30 mouse cellular contexts compared by ENCODE assay signal in genomic region chr17:35539540-35539939, GRCm38 (mm10). TPM values are rescaled to one million over a fixed set of nuclear protein-coding genes. Genes with fewer than 3 reads are reported as not detected.
DNase-seq lines count a peak whose midpoint lies in the region; ATAC-seq and TF ChIP-seq lines count a peak whose summit lies in the region.
"Had no signal": no experiment of that assay in that cellular context is flagged by ENCODE, and none has a peak within 500 bp of the region (broad histone marks: within the 10 kb centered on the region; RNA-seq: fewer than 3 reads in every experiment).

No protein-coding gene starts in this region.

- peaks cover 54% of the 10 kb centered on the region for H3K4me1 ChIP-seq in E14TG2a.4 (replicated peaks; ENCODE audit: low read depth, low read length)
- peaks cover 5% of the 10 kb centered on the region for H3K4me1 ChIP-seq in ES-Bruce4 (ENCODE audit: control insufficient read depth, insufficient read depth, low read length)
- H3K4me1 ChIP-seq in ES-E14 (ENCODE audit: control insufficient read depth in 2 of 2, insufficient read depth in 2 of 2, low read length in 2 of 2, poor library complexity in 1 of 2) = peaks cover 6 to 13% of the 10 kb centered on the region in 2 experiments; a peak in 3 of 4 replicates
- no peaks in the 10 kb centered on the region for H3K4me1 ChIP-seq in intestine, embryonic 15.5 days (replicated peaks)

- no peak overlapping the region; the same call in 1 of the 2 replicates for H3K27ac ChIP-seq in ES-Bruce4 (ENCODE audit: insufficient read depth, low read length)
- no peak overlapping the region for H3K27ac ChIP-seq in ES-E14 (ENCODE audit: insufficient read depth, low read depth, low read length, poor library complexity, severe bottlenecking)
- no peak overlapping the region for H3K27ac ChIP-seq in intestine, embryonic 15.5 days
- H3K27ac ChIP-seq: embryonic facial prominence, embryonic 13.5 days; embryonic facial prominence, embryonic 15.5 days; forebrain, embryonic 10.5 days; forebrain, embryonic 12.5 days had no signal

- TF ChIP-seq CTCF in E14TG2a.4 (conservative IDR thresholded peaks at IDR 0.05; ENCODE audit: low read length) = no peak
- TF ChIP-seq CTCF in ES-Bruce4 (IDR thresholded peaks at IDR 0.05; ENCODE audit: low read depth, low read length) = no peak

- in situ Hi-C loops in ES-E14 (cut with MboI; ENCODE audit: low sequenced_read_pairs in 2 of 2, unreplicated experiment in 2 of 2) = no loop called here

- WGBS in intestine, embryonic 15.5 days = 56% methylated on average over 10 of the region's 10 CpGs

- H3K27me3 ChIP-seq in E14TG2a.4 (ENCODE audit: insufficient read depth, low read length) = no peaks in the 10 kb centered on the region
- H3K27me3 ChIP-seq in ES-Bruce4 (ENCODE audit: control insufficient read depth, insufficient read depth, low read length, poor library complexity, severe bottlenecking) = no peaks in the 10 kb centered on the region
- H3K27me3 ChIP-seq in intestine, embryonic 15.5 days (replicated peaks) = no peaks in the 10 kb centered on the region
- H3K27me3 ChIP-seq: embryonic facial prominence, embryonic 13.5 days; embryonic facial prominence, embryonic 15.5 days had no signal

- H3K4me2 ChIP-seq in intestine, embryonic 15.5 days (replicated peaks) = no peak overlapping the region
- H3K4me2 ChIP-seq: embryonic facial prominence, embryonic 13.5 days; embryonic facial prominence, embryonic 15.5 days; forebrain, embryonic 12.5 days had no signal

- H3K4me3 ChIP-seq in E14TG2a.4 (replicated peaks; ENCODE audit: low read length) (0 out of 2 replicates have a peak overlapping the region, but pooled peaks have one; percentile 26), ES-Bruce4 (ENCODE audit: low read depth, low read length) (no peak overlapping the region), ES-E14 (ENCODE audit: insufficient read depth in 1 of 2, low read depth in 1 of 2, low read length in 2 of 2, poor library complexity in 1 of 2, severe bottlenecking in 1 of 2) (no peak overlapping the region)
- H3K4me3 ChIP-seq in intestine, embryonic 15.5 days (replicated peaks) = no peak overlapping the region
- H3K4me3 ChIP-seq: embryonic facial prominence, embryonic 13.5 days; embryonic facial prominence, embryonic 15.5 days; erythroblast, embryonic 14.5 days; forebrain, embryonic 10.5 days; forebrain, embryonic 12.5 days had no signal

- peak; percentile 55; the same call in 1 of the 2 replicates for TF ChIP-seq EP300 in ES-Bruce4 (IDR thresholded peaks at IDR 0.05; ENCODE audit: insufficient read depth, low read depth, low read length)

- H3K9me3 ChIP-seq in E14TG2a.4 (ENCODE audit: low read length) (no peaks in the 10 kb centered on the region), ES-Bruce4 (replicated peaks; ENCODE audit: control insufficient read depth, insufficient read depth, low read length, poor library complexity, severe bottlenecking) (no peaks in the 10 kb centered on the region), ES-E14 (ENCODE audit: control insufficient read depth, insufficient read depth, low read depth, low read length) (no peaks in the 10 kb centered on the region)
- no peaks in the 10 kb centered on the region for H3K9me3 ChIP-seq in intestine, embryonic 15.5 days
- H3K9me3 ChIP-seq: embryonic facial prominence, embryonic 13.5 days; embryonic facial prominence, embryonic 15.5 days; forebrain, embryonic 10.5 days; forebrain, embryonic 12.5 days had no signal

- H3K9ac ChIP-seq in ES-Bruce4 (ENCODE audit: low read depth, poor library complexity, severe bottlenecking) (peak overlapping the region; percentile 34; the same call in 1 of the 2 replicates), ES-E14 (ENCODE audit: insufficient read depth, low read depth, low read length, poor library complexity, severe bottlenecking) (0 out of 2 replicates have a peak overlapping the region, but pooled peaks have one; percentile 10)
- H3K9ac ChIP-seq in intestine, embryonic 15.5 days = no peak overlapping the region
- H3K9ac ChIP-seq: embryonic facial prominence, embryonic 13.5 days; embryonic facial prominence, embryonic 15.5 days; forebrain, embryonic 12.5 days had no signal

- DNase-seq in ES-E14 (ENCODE audit: low read depth, low spot score) = no peak
- peak; percentile 81 for DNase-seq in ZHBTc4 (ENCODE audit: low read depth, low spot score)
- no peak for DNase-seq in layer of hippocampus, postnatal 10 days (ENCODE audit: low spot score in 2 of 2)
- no peak for DNase-seq in right cerebral cortex, postnatal 14 days
- DNase-seq: adrenal gland, adult 2 months; adrenal gland, postnatal 10 days; adrenal gland, postnatal 25 days; cerebellum, adult 11 months; cerebellum, adult 18-20 months; cerebellum, adult 8-10 months; cerebellum, adult 9-11 months; cerebellum, postnatal 14 days; cerebellum, postnatal 36 days; embryo, embryonic 11 days had no signal

- H3K36me3 ChIP-seq in E14TG2a.4 (ENCODE audit: insufficient read depth, low read length) (no peaks in the 10 kb centered on the region), ES-Bruce4 (ENCODE audit: control insufficient read depth, insufficient read depth, low read length, poor library complexity, severe bottlenecking) (no peaks in the 10 kb centered on the region), ES-E14 (ENCODE audit: control insufficient read depth, insufficient read depth, low read length, poor library complexity, severe bottlenecking) (no peaks in the 10 kb centered on the region)
- no peaks in the 10 kb centered on the region for H3K36me3 ChIP-seq in intestine, embryonic 15.5 days
- H3K36me3 ChIP-seq: embryonic facial prominence, embryonic 13.5 days; embryonic facial prominence, embryonic 15.5 days; forebrain, embryonic 10.5 days; forebrain, embryonic 12.5 days had no signal

- TF ChIP-seq POLR2A in ES-Bruce4 (IDR thresholded peaks at IDR 0.05; ENCODE audit: insufficient read depth, low read length) = no peak

- ATAC-seq in intestine, embryonic 15.5 days = no peak
- ATAC-seq: forebrain, embryonic 14.5 days; forebrain, embryonic 16.5 days had no signal

TF ChIP-seq in ES-E14, 5 proteins besides CTCF, POLR2A, EP300 and RAD21:
- no peak for TF ChIP-seq ZNF384 (IDR thresholded peaks at IDR 0.05; ENCODE audit: low read depth, low read length)
- TF ChIP-seq ZC3H11A (IDR thresholded peaks at IDR 0.05; ENCODE audit: borderline replicate concordance, low read depth, low read length) = no peak
- no peak for TF ChIP-seq MAFK (IDR thresholded peaks at IDR 0.05; ENCODE audit: insufficient read depth, low read depth, low read length)
TF ChIP-seq in ES-E14: peak in this region for 0.

RNA-seq across cellular contexts. Expression of gene Psors1c2, which starts 6.5 kb away (rescaled TPM):
- polyA plus RNA-seq in ES-Bruce4 (2011; ENCODE audit: insufficient read depth, insufficient read length, low read depth, missing spikeins) = 4.6 and 7.0 TPM in 2 replicates
- 4.3 and 8.9 TPM in 2 replicates for total RNA-seq in ES-E14 (2012; rRNA removed)
- not detected for total RNA-seq in layer of hippocampus, postnatal 10 days (2021)
- polyA plus RNA-seq in intestine, embryonic 15.5 days (2015; fragmentation: Nextera tagmentation; extraction: Ambion mirVana) = 0.40 and 0.80 TPM in 2 replicates
- total RNA-seq: adrenal gland, adult 2 months; adrenal gland, postnatal 10 days; adrenal gland, postnatal 25 days; common myeloid progenitor, adult 5-6 weeks had no signal
- polyA plus RNA-seq: adrenal gland, adult 2 months had no signal

RNA-seq across cellular contexts. Expression of gene Cdsn, which starts 12.4 kb away (rescaled TPM):
- 0.33 TPM in 1 of 2 replicates, not detected in the other for polyA plus RNA-seq in ES-Bruce4 (2011; ENCODE audit: insufficient read depth, insufficient read length, low read depth, missing spikeins)
- 1.1 and 1.2 TPM in 2 replicates for total RNA-seq in ES-E14 (2012; rRNA removed)
- total RNA-seq in layer of hippocampus, postnatal 10 days (2021) = under 1 TPM; 0.51 to 0.78 TPM
- 0.05 TPM in 1 of 2 replicates, not detected in the other for polyA plus RNA-seq in intestine, embryonic 15.5 days (2015; fragmentation: Nextera tagmentation; extraction: Ambion mirVana)
- total RNA-seq: common myeloid progenitor, adult 5-6 weeks had no signal
- polyA plus RNA-seq: embryonic facial prominence, embryonic 11.5 days; embryonic facial prominence, embryonic 13.5 days; erythroblast, embryonic 14.5 days; forebrain, embryonic 10.5 days; forebrain, embryonic 12.5 days; forebrain, embryonic 16.5 days had no signal

RNA-seq across cellular contexts. Expression of gene Cchcr1, which starts 22.6 kb away (rescaled TPM):
- polyA plus RNA-seq in ES-Bruce4 (2011; ENCODE audit: insufficient read depth, insufficient read length, low read depth, missing spikeins) = 13.4 and 15.3 TPM in 2 replicates
- 28.5 and 31.8 TPM in 2 replicates for total RNA-seq in ES-E14 (2012; rRNA removed)
- 1 to 10 TPM; 7.7 to 9.7 TPM for total RNA-seq in layer of hippocampus, postnatal 10 days (2021)
- polyA plus RNA-seq in intestine, embryonic 15.5 days (2015; fragmentation: Nextera tagmentation; extraction: Ambion mirVana) = 15.4 and 15.8 TPM in 2 replicates

RNA-seq across cellular contexts. Expression of gene Tcf19, which starts 22.9 kb away (rescaled TPM):
- polyA plus RNA-seq in ES-Bruce4 (2011; ENCODE audit: insufficient read depth, insufficient read length, low read depth, missing spikeins) = 4.0 and 5.2 TPM in 2 replicates
- total RNA-seq in ES-E14 (2012; rRNA removed) = 7.6 and 10.5 TPM in 2 replicates
- total RNA-seq in layer of hippocampus, postnatal 10 days (2021) = 1 to 10 TPM; 7.5 to 8.0 TPM
- 63.6 and 66.4 TPM in 2 replicates for polyA plus RNA-seq in intestine, embryonic 15.5 days (2015; fragmentation: Nextera tagmentation; extraction: Ambion mirVana)

RNA-seq across cellular contexts. Expression of gene 2300002M23Rik, which starts 27.7 kb away (rescaled TPM):
- polyA plus RNA-seq in ES-Bruce4 (2011; ENCODE audit: insufficient read depth, insufficient read length, low read depth, missing spikeins) = 0.46 TPM in 1 of 2 replicates, not detected in the other
- 0.22 and 0.42 TPM in 2 replicates for total RNA-seq in ES-E14 (2012; rRNA removed)
- not detected for total RNA-seq in layer of hippocampus, postnatal 10 days (2021)
- polyA plus RNA-seq in intestine, embryonic 15.5 days (2015; fragmentation: Nextera tagmentation; extraction: Ambion mirVana) = not detected in 2 replicates
- total RNA-seq: adrenal gland, adult 2 months; adrenal gland, postnatal 10 days; adrenal gland, postnatal 25 days; adrenal gland, postnatal 4 days; common myeloid progenitor, adult 5-6 weeks; MEL had no signal
- polyA plus RNA-seq: adrenal gland, adult 2 months; brain, embryonic 14.5 days; C2C12; embryonic facial prominence, embryonic 11.5 days; erythroblast, embryonic 14.5 days; forebrain, embryonic 10.5 days; forebrain, embryonic 12.5 days; forebrain, embryonic 14.5 days; forebrain, embryonic 16.5 days had no signal
